Mouse (Mus musculus): ENCODE results near the gene Gpsm2.

Gene Gpsm2

DNA sequence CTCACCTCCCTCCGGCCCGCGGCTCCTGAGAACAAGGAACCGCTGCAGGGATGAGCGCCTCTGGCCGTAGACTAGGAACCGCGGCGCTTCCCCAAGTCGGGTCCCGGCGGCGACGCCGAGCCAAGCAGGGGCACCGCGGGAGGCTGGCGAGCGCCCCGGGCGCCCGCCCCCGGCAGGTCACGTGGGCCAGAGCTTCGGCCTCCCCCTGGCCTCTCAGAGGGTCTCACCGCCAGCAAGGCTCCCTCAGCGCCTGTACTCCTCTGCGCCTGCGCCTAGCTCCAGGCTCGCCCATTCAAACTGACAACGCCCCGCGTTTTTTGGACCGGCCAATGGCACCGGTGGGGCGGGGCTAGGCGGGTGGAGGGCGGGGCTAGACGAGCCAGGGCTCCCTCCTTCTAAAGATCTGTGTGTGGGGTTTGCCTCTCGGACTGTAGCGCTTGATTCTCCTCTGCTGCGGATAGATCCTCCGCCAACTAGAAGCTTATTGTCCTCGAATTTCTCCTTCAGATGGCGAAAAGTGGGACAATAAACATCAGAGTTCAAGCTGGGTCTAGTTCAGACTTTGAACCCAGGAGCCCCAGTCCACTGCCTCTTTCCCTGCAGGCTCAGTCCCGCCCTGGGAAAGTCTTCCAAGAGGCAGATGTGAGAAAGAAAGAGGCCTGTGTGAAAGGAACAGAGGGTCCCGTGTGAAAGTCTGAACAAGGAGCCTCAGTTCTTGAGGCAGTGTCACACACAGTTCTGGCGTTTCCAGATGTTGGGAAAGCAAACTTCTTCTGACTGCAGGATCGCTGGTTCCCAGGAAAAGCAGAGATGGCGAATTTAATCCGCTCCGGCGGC is at the start of gene Gpsm2:
Gene Gpsm2, minus strand, starts transcription at position 274 of the 837 bp plus-strand sequence.
- peak; percentile 89 for DNase-seq

GRCm38 (mm10) chr3:108770725-108771368 is 48.7 kb upstream of the Gpsm2 start:
- DNase-seq: peak; percentile 33

DNA sequence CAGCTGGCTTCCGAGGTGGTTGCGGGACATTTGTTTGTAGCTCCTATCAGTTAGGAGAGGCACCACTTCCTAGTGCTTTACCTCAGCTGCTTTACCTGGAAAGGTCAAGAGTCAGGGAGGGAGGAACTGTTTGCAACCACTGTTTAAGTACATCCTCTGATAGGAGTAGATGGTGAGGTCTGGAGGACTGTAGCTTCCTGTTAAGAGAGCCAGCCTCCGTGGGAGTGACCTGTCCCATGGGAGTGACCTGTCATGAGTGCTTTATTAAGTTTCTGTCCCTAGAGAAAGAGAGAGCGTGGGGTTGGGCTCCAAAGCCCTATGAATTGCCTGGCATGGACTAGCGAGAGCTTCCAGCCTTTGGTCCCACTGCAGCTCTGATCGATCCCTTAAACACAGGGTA is 47.4 kb upstream of the Gpsm2 start:
- no peak for DNase-seq

GRCm38 (mm10) chr3:108767416-108767815 is 45.3 kb upstream of the Gpsm2 start:
- DNase-seq: no peak

GRCm38 (mm10) chr3:108766943-108767342 is 44.8 kb upstream of the Gpsm2 start:
- no peak for DNase-seq

DNA sequence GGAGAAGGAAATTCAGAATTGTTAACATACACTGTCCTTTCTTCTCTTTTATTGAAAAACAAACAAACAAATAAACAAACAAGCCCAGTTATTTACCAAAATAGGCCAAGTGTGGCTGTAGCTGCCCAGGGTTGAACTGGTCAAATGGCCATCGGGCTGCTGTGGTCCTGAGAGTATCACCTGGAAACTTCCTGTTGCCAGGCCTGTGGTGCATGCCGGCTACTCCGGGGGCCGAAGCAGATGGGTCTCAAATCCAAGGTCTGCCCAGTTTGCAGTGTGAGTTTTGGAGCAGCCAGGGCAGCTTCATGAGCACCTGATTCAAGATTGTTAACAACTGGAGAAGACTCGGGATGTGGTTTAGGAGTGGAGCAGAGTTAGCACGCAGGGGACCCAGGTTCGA is 43.4 kb upstream of the Gpsm2 start:
- no peak for DNase-seq

GRCm38 (mm10) chr3:108764976-108765375 is 42.9 kb upstream of the Gpsm2 start:
- DNase-seq: no peak

- no peak for DNase-seq
These were observed 41.6 kb upstream of the Gpsm2 start for GRCm38 (mm10) chr3:108763691-108764090.

- DNase-seq: no peak
These were observed 40.5 kb upstream of the Gpsm2 start for GRCm38 (mm10) chr3:108762597-108763111.

DNA sequence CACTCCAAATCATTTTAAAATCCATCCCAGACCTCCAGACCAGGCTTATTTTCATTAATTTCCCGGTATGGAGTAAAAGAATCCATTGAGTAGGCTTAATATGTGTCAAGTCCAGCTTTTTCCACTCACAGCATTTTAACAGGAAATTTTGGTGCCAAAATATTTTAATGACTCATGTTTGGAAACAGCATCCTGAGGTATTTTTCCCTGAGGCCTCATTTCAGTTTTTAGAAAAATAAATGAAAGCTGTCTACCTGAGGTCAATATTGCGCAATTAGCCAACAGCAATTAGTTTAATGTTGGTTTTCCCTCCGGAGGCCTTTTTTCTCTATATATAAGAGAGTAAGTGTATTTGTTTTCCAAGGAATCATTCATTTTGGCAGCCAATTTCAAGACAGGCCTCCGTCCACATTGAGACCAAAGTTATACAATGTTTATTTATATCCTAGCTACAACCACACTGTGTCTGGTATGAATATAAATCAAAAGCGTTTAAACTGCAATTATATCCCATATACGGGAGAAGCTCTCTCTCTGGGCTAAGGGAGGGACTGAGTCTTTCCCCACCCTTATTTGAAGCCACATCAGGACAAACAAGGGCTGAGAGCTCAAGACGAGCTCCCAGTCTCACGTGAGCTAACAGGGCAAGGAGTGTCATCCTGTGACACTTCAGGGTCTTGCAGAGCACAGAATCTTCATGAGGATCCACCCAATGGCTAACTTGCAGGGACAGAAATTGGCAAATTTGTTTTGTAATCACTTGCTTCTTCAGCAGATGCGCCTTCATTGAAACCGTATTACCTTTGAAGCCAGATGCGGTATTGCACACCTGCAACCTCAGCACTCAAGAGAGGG is 37.7 kb upstream of the Gpsm2 start:
- no peak for DNase-seq

- no peak for DNase-seq
These were observed 35.5 kb upstream of the Gpsm2 start for GRCm38 (mm10) chr3:108757570-108757969.

GRCm38 (mm10) chr3:108756131-108756530 is 34.0 kb upstream of the Gpsm2 start:
- DNase-seq: no peak

DNA sequence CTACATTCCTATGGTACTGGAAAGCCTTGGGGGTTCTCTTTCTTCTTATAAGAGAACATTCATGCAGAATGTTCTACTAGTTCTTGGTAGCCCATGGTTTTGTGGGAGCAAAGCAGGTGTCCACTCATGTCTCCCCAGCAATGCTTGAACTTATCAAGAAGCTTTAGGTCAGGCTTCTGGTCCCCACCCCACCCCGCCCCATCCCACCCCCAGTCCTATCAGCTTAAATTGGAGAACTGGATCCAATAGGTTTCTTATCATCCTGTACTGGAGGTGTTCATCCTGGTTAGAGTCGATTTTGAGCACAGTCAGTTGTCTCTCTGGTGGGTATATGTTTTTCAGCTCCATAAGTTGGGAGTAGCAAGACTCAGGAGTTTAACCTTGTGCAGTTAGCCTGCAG is 33.4 kb upstream of the Gpsm2 start:
- DNase-seq: no peak

GRCm38 (mm10) chr3:108754541-108754940 is 32.4 kb upstream of the Gpsm2 start:
- DNase-seq: no peak

DNA sequence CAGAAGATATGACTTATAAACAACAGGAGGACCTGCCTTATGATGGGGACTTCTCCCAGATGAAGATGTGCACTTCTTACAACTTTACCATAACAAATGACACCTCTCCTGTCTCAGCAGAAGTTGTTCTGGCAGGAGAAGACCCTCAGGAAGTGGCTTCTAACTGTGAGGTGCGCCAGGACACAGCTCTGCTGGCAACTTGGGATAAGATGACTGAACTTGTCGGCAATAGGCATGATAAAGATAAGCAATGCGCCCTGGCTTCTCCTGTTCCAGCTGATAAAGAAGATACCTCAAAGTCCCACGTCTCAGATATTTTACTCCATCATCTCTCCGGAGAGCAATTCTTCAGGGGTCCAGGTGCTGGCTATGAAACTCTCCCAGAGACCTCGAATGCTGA is 29.6 kb upstream of the Gpsm2 start:
- DNase-seq: no peak

- no peak for DNase-seq
These were observed 29.0 kb upstream of the Gpsm2 start for GRCm38 (mm10) chr3:108751061-108751460.

DNA sequence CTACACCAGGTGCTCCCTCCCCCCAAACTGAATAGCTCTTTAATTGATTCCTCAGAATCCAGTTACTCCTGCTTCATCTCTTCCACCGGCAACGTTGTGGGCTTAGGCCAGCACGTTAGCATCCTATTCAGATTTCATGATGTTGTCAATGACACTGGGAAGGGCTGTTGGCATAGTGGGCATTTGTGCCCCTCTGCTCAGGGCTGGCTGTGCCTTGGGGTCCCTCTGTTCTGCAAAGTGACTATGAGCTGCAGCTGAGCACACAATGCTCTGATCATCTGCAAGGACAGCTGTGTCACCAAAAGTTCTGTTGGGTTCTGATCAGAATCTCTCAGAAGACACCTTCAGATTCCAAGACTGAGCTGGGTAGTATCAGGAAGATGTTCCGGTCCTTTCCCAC is 22.0 kb upstream of the Gpsm2 start:
- DNase-seq: no peak

DNA sequence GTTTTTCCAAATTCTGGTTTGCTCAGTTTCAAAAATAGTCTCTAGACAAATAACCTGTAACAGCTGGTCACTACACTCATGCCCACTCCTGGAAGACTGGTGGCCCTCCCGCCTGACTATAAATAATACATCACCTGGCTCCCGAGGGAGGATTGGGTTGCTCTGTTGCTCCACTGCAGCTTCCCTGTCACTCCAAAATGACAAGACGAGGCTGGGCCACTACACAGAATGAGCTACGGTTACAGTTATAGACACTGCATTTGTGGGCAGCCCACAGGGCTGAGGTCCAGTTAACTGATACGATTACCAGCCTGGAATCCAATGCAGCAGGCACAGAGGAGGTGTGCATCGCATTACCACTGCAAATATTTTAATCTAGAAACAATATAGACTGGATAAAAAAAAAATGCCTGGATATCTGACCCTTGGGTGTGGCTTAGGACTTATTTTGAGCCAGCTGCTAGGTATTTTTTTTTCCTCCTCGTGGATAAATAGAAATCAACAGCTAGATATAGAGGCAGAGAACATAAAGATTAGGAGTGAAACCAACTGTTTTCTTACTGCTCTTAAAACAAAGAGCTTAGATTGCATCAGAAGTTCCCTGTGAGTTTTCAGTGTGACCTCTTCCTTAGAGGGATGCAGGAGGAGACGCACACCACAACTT is 17.1 kb upstream of the Gpsm2 start, which contains the start of gene Aknad1:
Gene Aknad1, plus strand, starts transcription at position 614 of the 664 bp plus-strand sequence.
- DNase-seq: no peak

- DNase-seq: no peak
These were observed 15.7 kb upstream of the Gpsm2 start for GRCm38 (mm10) chr3:108737761-108738160.

- DNase-seq: no peak
These were observed 8.2 kb upstream of the Gpsm2 start for GRCm38 (mm10) chr3:108730316-108730715.

- DNase-seq: no peak
These were observed 5.7 kb upstream of the Gpsm2 start for GRCm38 (mm10) chr3:108727776-108728175.

- DNase-seq: no peak
These were observed 5.2 kb upstream of the Gpsm2 start for GRCm38 (mm10) chr3:108727344-108727743.

- DNase-seq: no peak
These were observed 4.3 kb upstream of the Gpsm2 start for GRCm38 (mm10) chr3:108726413-108726812.

Data from cerebellum, adult 8-10 months (tissue).